Mouse (Mus musculus): Measurements from ENCODE around the gene Nfya. TPM values are rescaled to one million over a fixed set of nuclear protein-coding genes. Genes with fewer than 3 reads are reported as not detected.
A peak's percentile ranks its signal among the peaks of the same experiment; 100 is the strongest.

Gene Nfya
- polyA plus RNA-seq, 1 experiment from 2014 or later: 30.3 TPM

- no peaks in the 10 kb centered on the region for H3K9me3 ChIP-seq (ENCODE audit: low read depth, low read length)
- H3K27me3 ChIP-seq (ENCODE audit: insufficient read depth, low read length): no peaks in the 10 kb centered on the region
- TF ChIP-seq CTCF (IDR thresholded peaks at IDR 0.05; ENCODE audit: low read depth): no peak
- H3K9ac ChIP-seq: no peak within 1 kb of the TSS
- ATAC-seq (ENCODE audit: insufficient read depth): no peak
- WGBS: 63% methylated on average over 5 of the region's 5 CpGs
- no peaks in the 10 kb centered on the region for H3K4me1 ChIP-seq (ENCODE audit: insufficient read depth)
- peak; percentile 5 for DNase-seq
- no peak within 1 kb of the TSS for H3K4me3 ChIP-seq (ENCODE audit: low read depth, low read length)
- no peaks in the 10 kb centered on the region for H3K36me3 ChIP-seq (ENCODE audit: insufficient read depth)
- no peak within 1 kb of the TSS for H3K4me2 ChIP-seq
- no peak within 1 kb of the TSS for H3K27ac ChIP-seq (ENCODE audit: low read depth)
Observed at GRCm38 (mm10) chr17:48346231-48346630, 63.5 kb downstream of the Nfya start, which contains the start of gene Trem2. Gene Trem2 (plus strand): TSS chr17:48346401.

GRCm38 (mm10) chr17:48345824-48346223 is 63.9 kb downstream of the Nfya start:
- H3K27me3 ChIP-seq (ENCODE audit: insufficient read depth, low read length): no peaks in the 10 kb centered on the region
- WGBS: 76% methylated on average over 4 of the region's 4 CpGs
- no peak for ATAC-seq (ENCODE audit: insufficient read depth)
- H3K9ac ChIP-seq: no peak overlapping the region
- H3K4me3 ChIP-seq (ENCODE audit: low read depth, low read length): no peak overlapping the region
- H3K27ac ChIP-seq (ENCODE audit: low read depth): no peak overlapping the region
- no peaks in the 10 kb centered on the region for H3K36me3 ChIP-seq (ENCODE audit: insufficient read depth)
- H3K4me1 ChIP-seq (ENCODE audit: insufficient read depth): no peaks in the 10 kb centered on the region
- H3K9me3 ChIP-seq (ENCODE audit: low read depth, low read length): no peaks in the 10 kb centered on the region
- no peak for TF ChIP-seq CTCF (IDR thresholded peaks at IDR 0.05; ENCODE audit: low read depth)
- no peak overlapping the region for H3K4me2 ChIP-seq
- no peak for DNase-seq

- no peaks in the 10 kb centered on the region for H3K9me3 ChIP-seq (ENCODE audit: low read depth, low read length)
- no peak overlapping the region for H3K4me2 ChIP-seq
- H3K27me3 ChIP-seq (ENCODE audit: insufficient read depth, low read length): no peaks in the 10 kb centered on the region
- no peak for DNase-seq
- H3K36me3 ChIP-seq (ENCODE audit: insufficient read depth): no peaks in the 10 kb centered on the region
- 77% methylated on average over 2 of the region's 2 CpGs for WGBS
- ATAC-seq (ENCODE audit: insufficient read depth): no peak
- no peaks in the 10 kb centered on the region for H3K4me1 ChIP-seq (ENCODE audit: insufficient read depth)
- H3K9ac ChIP-seq: no peak overlapping the region
- H3K27ac ChIP-seq (ENCODE audit: low read depth): no peak overlapping the region
- no peak overlapping the region for H3K4me3 ChIP-seq (ENCODE audit: low read depth, low read length)
- TF ChIP-seq CTCF (IDR thresholded peaks at IDR 0.05; ENCODE audit: low read depth): no peak
Observed at GRCm38 (mm10) chr17:48343065-48343464, 66.6 kb downstream of the Nfya start.

GRCm38 (mm10) chr17:48341947-48342346 is 67.8 kb downstream of the Nfya start:
- Histone ChIP-seq H3K36me3 (ENCODE audit: insufficient read depth) (no peaks in the 10 kb centered on the region), H3K4me1 (ENCODE audit: insufficient read depth) (no peaks in the 10 kb centered on the region), H3K4me2 (no peak overlapping the region), H3K9ac (no peak overlapping the region), H3K9me3 (ENCODE audit: low read depth, low read length) (no peaks in the 10 kb centered on the region), H3K4me3 (ENCODE audit: low read depth, low read length) (no peak overlapping the region), H3K27ac (ENCODE audit: low read depth) (no peak overlapping the region), H3K27me3 (ENCODE audit: insufficient read depth, low read length) (no peaks in the 10 kb centered on the region)
- DNase-seq (no peak), ATAC-seq (ENCODE audit: insufficient read depth) (no peak)
- 67% methylated on average over 3 of the region's 3 CpGs for WGBS
- TF ChIP-seq CTCF (IDR thresholded peaks at IDR 0.05; ENCODE audit: low read depth): no peak

- H3K4me3 ChIP-seq (ENCODE audit: low read depth, low read length): no peak overlapping the region
- H3K9ac ChIP-seq: no peak overlapping the region
- H3K4me1 ChIP-seq (ENCODE audit: insufficient read depth): no peaks in the 10 kb centered on the region
- ATAC-seq (ENCODE audit: insufficient read depth) (no peak), DNase-seq (no peak)
- 56% methylated on average over 1 of the region's 1 CpGs for WGBS
- no peaks in the 10 kb centered on the region for H3K9me3 ChIP-seq (ENCODE audit: low read depth, low read length)
- no peaks in the 10 kb centered on the region for H3K36me3 ChIP-seq (ENCODE audit: insufficient read depth)
- TF ChIP-seq CTCF (IDR thresholded peaks at IDR 0.05; ENCODE audit: low read depth): no peak
- no peak overlapping the region for H3K27ac ChIP-seq (ENCODE audit: low read depth)
- H3K27me3 ChIP-seq (ENCODE audit: insufficient read depth, low read length): no peaks in the 10 kb centered on the region
- no peak overlapping the region for H3K4me2 ChIP-seq
Observed at GRCm38 (mm10) chr17:48340267-48340666, 69.4 kb downstream of the Nfya start.

Other genes starting within 250 kb of the Nfya start
- not detected in 2 replicates for gene A530064D06Rik, start 242.6 kb downstream of the Nfya start, polyA plus RNA-seq (2014; fragmentation: Nextera tagmentation; extraction: Ambion mirVana)
- 0.14 TPM in 1 of 2 replicates, not detected in the other for gene Trem1, start 177.1 kb downstream of the Nfya start, polyA plus RNA-seq (2014; fragmentation: Nextera tagmentation; extraction: Ambion mirVana)
- 0.25 and 0.45 TPM in 2 replicates for gene Trem3, start 162.1 kb downstream of the Nfya start, polyA plus RNA-seq (2014; fragmentation: Nextera tagmentation; extraction: Ambion mirVana)
- gene Treml4, start 145.6 kb downstream of the Nfya start, polyA plus RNA-seq (2014; fragmentation: Nextera tagmentation; extraction: Ambion mirVana): 0.13 TPM in 1 of 2 replicates, not detected in the other
- 0.12 and 0.43 TPM in 2 replicates for gene Treml2, start 110.4 kb downstream of the Nfya start, polyA plus RNA-seq (2014; fragmentation: Nextera tagmentation; extraction: Ambion mirVana)
- 0.26 and 0.33 TPM in 2 replicates for gene B430306N03Rik, start 93.8 kb downstream of the Nfya start, polyA plus RNA-seq (2014; fragmentation: Nextera tagmentation; extraction: Ambion mirVana)
- gene Trem2, start 63.5 kb downstream of the Nfya start, polyA plus RNA-seq (2014; fragmentation: Nextera tagmentation; extraction: Ambion mirVana): 6.2 and 6.5 TPM in 2 replicates
- 2.5 and 3.1 TPM in 2 replicates for gene Treml1, start 50.0 kb downstream of the Nfya start, polyA plus RNA-seq (2014; fragmentation: Nextera tagmentation; extraction: Ambion mirVana)
- gene Oard1, start 108 bp upstream of the Nfya start, polyA plus RNA-seq (2014; fragmentation: Nextera tagmentation; extraction: Ambion mirVana): 75.2 and 77.9 TPM in 2 replicates
- 1.3 and 5.6 TPM in 2 replicates for gene Apobec2, start 23.0 kb upstream of the Nfya start, polyA plus RNA-seq (2014; fragmentation: Nextera tagmentation; extraction: Ambion mirVana)
- 1.5 and 1.9 TPM in 2 replicates for gene Tspo2, start 41.6 kb upstream of the Nfya start, polyA plus RNA-seq (2014; fragmentation: Nextera tagmentation; extraction: Ambion mirVana)
- gene Unc5cl, start 45.0 kb upstream of the Nfya start, polyA plus RNA-seq (2014; fragmentation: Nextera tagmentation; extraction: Ambion mirVana): 1.4 and 1.5 TPM in 2 replicates